Mouse (Mus musculus) cerebellum, adult 11 months (tissue): ENCODE measurements around the gene Cyb5b.
"Not testable (repeated sequence)": the region's sequence is repeated elsewhere in the genome, so short reads cannot be mapped to it uniquely, and the experiment has no call there.

ENCODE experiments used
- DNase-seq: peaks from one replicate; pipeline ENCODE4 v3.0.0; 2022

Gene Cyb5b

DNA sequence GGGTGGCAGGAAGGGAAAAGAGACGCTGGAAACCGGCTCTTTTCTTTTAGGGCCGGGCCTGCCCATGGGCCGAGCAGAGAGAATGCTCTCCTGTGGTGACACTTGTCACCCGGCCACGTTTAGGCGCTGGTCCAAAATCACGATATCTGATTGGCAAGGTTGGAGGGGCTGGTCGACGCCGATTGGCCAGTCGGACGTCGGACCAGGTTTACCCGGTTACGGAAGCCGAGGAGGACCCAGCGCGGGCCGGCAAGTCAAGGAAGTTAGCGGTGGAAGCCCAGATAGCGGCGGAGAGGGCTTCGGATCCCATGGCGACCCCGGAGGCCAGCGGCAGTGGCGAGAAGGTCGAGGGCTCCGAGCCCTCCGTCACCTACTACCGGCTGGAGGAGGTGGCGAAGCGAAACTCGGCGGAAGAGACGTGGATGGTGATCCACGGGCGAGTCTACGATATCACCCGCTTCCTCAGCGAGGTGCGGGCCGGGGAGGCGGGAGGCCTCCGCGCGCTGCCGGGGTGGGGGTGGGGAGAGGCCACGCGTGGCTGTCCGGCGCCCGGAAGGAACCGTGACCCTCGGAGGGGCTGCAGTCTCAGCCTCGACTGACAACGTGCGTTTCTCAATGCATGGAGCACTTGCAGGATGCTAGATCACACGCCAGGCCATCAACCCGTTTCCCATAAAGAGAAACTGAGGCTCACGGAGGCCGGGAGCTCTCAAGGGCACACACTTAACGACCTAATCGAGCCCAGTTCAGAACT, at the start of gene Cyb5b:
TSS of gene Cyb5b (plus strand) at position 237 of the 754 bp plus-strand sequence.
- DNase-seq = peak; percentile 97

DNA sequence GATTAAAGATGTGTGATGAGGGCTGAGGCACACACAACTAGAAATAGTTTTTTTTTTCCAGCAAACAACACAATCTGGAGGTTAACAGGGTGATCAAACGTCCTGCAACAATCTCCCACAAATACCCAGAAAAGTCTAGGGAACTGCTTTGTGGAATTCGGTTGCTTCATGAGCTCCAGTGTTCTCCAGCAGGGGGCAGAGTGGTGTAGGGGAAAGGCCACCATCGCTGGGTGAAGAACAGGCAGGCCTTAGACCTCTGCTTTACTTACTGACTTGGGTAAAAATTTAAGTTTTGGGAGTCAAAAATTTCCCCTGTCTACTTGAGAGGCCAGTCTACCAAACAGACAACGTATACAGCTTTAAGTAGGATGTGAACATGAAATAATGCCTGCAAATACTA, 45.9 kb upstream of the Cyb5b start:
- peak; percentile 54 for DNase-seq

DNA sequence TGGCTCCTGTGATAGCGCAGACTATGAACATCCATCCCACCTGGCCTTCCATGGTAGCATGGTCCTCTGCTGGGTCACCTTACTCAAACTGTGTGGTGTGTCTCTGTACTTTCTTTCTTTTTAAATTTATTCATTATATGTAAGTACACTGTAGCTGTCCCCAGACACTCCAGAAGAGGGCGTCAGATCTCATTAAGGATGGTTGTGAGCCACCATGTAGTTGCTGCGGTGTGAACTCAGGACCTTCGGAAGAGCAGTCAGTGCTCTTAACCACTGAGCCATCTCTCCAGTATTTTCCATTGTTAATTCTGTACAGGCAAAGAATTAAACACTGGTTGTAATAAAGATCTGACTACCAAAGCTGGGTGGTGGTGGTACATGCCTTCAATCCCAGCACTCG, 42.4 kb upstream of the Cyb5b start:
- not testable (repeated sequence) for DNase-seq

DNA sequence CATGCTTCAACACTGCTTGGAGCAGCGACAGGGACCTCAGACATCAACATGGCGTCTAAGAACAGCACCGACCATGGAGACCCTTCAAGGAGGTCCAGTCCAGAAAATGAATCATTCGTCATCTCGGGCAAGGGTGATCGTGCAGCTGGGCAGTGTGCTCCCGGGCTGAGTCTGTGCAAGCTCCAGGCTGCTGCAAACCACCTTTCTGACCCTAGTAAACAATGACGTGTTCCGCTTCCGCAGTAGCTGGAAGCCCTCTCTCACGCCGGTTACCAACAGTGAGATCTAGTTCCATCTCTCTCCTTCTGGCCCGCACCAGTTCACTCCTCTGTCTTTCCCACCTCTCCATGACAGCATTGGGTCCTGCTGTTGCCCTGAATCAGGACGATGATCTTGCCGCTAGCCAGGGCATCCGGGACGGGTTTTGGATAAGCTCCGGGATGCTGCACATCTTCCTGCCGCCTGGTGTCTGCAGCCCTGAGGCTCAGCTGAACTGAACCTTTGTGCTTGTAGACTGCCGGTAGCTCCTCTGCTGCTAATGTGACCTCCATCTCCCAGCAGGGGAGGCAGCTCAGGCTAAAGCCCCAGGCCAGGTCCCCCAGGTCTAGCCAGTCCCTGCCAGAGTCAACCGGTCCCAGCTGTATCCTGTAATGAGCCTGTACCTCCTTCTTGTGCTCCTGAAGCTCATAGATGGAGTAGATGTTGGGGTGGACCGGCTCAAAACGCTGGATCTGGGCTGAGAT, 41.3 kb upstream of the Cyb5b start:
- no peak for DNase-seq

DNA sequence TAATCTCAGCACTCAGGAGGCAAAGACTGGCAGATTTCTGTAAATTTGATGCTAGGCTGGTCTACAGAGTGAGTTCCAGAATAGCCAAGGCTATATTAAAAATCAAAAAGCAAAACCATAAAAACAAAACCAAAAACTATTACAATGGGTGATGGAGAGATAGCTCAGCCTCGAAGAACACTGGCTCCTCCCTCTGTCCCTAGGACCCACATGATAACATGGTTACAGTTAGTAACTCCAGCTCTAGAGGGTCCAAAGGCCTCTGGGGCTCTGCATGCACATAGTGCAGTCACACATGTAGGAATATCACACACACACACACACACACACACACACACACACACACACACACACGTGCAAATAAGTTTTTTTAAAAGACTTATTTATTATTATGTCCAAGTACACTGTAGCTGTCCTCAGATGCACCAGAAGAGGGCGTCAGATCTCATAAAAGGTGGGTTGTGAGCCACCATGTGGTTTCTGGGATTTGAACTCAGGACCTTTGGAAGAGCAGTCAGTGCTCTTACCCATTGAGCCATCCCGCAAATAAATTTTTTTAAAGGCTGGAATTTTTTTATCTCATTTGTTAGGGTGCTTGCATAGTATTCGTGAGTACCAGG, 40.5 kb upstream of the Cyb5b start:
- DNase-seq = no peak

DNA sequence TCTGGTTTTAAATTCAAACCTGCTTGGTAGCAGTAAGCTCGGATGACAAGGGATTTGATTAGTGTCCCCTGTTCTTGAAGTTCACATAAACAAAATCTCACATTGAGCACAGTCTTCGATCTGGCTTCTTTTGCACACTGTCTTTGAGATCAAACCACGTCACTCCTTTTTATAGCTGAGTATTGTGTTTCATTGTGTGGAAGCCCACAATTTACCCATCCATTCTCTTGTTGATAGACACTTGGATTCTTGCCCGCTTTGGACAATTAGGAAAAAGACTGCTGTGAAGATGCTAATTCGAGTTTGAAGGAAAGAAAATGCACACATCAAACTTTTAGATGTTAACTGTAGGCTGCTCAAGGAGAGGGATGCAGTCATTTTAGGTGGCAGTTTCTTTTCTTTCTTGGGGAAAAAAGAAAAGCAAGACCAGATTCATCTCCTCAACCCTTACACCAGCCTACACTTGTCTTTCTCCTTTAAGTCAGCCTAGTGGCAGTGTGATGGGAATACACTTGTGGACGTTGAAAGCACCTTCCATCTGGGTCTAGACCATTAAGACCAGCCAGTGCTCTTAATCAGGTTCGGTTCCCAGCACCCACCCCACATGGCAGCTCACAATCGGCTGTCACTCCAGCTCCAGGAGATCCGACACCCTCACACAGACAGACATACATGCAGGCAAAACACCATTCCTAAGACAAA, 39.7 kb upstream of the Cyb5b start:
- no peak for DNase-seq

DNA sequence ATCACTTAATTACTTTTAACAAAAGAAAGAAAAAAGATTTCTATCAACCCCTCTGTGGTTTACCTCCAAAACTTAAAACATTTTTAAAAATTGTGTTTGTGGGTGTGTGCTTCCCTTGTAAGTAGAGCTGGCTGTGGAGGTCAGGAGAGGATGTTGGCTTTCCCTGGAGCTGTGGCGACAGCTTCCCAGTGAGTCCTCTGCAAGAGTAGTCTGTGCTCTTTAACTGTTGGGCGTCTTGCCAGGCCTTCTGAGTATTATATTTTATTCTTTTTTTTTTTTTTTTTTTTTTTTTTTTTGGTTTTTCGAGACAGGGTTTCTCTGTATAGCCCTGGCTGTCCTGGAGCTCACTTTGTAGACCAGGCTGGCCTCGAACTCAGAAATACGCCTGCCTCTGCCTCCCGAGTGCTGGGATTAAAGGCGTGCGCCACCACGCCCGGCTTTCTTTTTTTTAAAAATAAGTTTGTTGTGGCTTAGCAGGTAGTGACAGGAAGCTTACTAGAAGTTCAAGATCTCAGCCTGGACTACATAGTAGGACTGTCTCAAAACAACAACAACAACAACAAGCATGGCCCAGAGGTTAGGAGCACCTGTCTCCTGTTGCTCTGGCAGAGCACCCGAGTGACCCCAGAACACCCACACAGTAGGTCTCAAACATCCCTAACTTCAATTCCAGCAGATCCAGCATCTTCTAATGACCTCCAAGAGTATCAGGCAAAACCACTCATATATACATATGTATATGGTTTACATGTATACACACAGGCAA, 38.9 kb upstream of the Cyb5b start:
- no peak for DNase-seq

DNA sequence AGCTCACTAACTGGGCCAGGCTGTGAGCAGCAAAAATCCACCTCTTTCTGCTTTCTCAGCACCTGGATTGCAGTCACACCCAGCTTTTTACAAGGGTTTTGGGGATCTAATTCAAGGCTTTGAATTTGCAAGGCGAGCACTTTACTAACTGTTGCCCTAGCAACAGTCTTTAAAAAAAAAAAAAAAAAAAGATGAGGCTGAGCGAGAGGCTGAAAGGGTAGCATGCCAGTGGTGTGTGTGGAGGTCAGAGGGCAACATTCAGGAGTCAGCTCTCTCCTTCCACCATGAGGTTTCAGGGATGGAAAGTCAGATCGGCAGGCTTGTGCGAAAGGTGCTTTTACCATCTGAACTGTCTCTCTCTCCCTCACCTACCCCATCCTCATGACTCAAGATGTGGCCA, 37.2 kb upstream of the Cyb5b start:
- DNase-seq = no peak

DNA sequence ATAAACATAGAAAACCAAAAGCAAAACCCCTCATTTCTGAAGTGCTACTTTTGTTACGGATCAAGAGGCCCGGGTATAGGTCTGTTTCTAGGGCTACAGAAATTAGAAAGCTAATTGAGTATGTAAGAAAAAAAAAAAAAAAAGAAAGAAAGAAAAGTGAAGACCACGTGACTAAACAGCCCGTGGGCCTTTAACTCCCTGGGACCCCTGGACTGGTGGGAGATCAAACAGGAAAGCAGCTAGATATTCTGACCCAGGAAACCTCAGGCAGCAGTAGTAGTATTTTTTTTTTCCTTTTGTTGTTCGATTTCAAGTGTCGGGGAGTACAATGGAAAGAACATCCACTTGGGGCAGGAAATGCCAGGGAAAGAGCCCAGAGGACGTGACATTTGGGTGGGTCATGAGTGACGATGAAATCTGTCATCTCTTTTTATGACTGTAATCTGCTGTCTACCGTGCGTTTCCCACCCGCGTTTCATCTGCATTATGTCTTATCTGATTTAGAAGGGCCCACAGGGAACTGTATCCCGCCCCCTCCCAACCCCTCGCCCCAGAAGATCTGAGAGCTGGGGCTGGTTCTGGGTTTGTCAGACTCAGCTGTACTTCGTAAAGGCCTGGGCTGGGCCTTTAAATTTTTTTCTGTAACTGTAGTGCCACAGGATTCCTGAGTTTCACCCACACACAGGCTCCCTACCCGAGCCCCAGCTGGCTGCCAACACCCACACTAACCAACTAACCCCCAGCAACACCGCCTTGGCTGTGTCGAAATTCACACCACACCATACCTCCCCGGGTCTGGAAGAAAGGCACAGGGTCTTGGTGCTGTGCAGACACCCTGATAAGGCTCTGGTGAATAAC, 36.1 kb upstream of the Cyb5b start:
- DNase-seq = no peak

DNA sequence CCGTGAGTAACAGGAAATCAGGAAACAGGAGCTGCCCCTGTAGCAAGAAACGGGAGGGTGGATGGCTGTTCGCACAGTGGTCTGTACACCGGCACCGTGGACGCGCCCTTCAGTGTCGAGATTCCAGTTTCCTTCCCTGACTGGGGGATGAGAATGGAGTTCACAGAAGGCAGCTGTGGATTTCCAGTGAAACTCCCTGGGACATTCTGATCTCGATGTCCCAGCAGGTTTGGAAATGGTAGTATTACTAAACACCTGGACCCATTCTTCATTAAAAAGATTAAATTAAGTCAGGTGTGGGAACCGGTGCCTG, 35.5 kb upstream of the Cyb5b start:
- no peak for DNase-seq

DNA sequence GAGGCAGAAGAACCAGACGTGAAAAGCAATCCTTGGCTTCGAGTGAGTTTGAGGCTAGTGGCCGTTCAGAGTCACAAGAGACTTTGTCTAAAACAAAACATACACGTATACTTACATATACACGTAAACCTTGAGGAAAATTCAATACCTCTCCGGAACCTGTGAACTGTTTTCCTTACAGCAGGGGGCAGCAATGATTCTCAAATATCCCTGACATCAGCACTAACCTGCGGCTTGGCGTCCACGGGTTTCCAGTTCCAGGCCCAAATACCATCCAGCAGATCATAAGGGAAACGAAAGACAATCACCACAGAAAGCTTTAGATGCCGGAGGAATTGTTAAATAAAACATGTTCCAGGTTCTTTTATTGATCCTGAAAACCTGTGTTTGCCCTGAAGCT, 34.4 kb upstream of the Cyb5b start:
- peak; percentile 78 for DNase-seq

DNA sequence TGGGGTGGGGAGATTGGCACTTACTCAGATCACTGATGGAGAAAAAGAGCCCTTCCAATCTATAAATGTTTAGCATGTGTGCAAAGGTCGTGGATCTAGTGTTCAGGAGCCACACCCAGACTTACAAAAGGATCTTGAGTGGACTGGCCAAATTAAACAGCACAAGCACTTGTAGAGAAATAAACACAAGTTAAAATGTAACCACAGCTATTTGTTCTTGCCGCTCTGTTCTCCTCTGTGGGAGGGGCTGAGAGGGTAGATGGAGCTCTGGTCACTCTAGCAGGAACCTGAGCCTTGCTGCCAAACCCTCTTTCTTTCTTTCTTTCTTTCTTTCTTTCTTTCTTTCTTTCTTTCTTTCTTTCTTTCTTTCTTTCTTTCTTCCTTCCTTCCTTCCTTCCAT, 33.4 kb upstream of the Cyb5b start:
- DNase-seq = no peak

DNA sequence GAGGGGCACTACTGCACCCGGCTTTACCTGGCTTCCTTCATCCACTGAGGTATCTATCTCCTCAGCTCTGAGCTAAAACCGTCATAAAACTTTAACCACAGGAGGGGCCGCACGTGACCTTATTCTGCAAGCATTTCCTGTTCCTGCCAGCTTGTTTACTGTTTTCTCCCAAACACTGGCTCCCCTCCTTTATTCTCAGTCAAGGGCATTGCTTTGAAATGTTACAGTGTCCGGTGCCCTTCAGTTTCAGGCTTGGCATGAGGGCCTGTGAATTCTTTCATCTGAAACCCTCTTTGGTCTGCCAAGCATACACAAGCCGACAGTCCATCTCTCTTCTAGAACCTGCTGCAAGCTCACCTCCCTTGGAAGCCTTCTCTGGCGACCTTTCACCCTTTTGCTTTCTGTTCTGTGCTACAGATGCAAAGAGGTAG, 31.6 kb upstream of the Cyb5b start:
- no peak for DNase-seq

DNA sequence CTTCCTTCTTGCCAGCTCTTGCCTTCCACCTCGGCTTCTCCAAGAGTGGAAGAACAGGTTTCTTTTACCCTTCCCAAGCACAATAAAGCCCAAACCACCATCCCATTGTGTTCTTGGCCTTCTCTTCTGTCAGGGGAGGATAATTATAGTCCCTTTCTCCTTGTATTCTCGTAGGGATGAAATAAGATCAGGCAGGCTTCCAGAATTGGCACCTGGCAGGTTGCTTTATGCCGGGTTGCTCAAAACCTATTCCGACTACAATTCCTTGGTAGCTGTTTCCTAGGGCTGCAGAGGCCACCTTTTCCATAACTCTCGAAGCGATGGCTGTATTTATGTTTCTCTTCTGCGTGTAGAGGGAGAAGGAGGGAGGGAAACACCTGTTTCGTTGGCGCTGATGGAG, 31.0 kb upstream of the Cyb5b start:
- no peak for DNase-seq

DNA sequence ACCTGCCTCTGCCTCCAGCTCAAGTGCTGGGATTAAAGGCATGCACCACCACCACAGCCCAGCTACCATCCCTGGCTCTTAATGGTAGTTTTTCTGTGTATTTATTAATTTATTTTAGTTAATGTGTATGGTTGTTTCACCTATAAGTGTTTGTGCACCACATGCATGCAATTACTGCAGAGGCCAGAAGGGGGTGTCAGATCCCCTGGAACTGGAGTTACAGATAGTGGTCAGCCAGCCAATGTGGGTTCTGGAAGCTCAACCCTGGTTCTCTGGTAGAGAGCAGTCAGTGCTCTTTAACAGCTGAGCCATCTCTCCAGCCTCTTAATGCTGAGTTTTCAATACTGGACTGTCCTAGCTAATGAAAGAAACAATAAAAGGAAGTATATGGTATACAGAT, 29.6 kb upstream of the Cyb5b start:
- no peak for DNase-seq

DNA sequence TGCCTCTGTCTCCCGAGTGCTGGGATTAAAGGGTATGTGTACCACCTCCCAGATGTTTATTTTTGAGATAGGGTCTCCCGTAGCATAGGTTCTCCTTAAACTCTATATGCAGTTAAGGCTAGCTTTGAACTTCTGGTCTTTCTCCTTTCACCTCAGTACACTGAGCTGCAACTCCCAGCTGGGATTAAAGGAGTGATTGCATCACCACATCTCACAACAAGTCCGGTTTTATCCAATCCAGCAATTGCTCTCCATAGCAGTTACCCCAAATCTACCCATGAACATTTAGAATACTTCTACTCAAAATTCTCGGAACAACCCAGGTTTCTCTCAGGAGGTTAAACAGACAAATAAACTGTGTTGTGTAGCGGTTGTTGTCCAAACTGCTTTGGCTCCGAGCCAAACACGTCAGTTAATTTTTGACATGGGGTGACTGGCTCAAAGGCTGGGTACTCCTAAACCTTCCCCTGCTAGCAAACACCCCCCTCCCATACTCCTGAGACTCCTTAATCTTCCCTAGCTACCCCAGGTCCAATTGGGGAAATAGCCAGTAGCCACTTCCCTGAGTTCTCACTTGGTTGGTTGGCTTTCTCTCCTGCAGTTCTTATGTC, 28.7 kb upstream of the Cyb5b start:
- no peak for DNase-seq

DNA sequence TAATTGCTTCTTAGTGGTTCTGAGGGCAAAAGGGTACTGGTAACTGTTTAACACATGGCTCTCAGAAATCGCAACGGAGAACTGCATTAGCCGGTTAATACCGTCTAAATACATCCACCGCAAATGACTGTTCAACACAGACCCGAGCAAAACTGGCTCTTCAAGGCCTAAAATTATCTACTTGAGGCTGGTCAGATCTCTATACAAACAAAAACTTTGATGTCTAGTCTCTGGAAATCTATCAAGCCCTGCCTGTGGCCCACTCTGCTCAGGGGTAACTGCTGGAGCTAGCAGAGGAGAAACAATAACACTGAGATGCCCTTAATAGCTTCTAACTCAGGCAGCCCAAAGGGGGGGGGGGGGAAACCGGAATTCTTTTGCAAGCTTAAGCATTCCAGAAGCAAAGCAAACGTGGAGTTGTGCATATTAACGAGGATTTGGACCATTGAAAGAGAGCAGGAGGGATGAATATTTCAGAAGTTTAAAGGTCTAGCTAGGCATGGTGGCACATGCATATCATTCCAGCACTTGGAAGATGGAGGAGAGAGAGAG, 27.3 kb upstream of the Cyb5b start:
- DNase-seq = no peak

DNA sequence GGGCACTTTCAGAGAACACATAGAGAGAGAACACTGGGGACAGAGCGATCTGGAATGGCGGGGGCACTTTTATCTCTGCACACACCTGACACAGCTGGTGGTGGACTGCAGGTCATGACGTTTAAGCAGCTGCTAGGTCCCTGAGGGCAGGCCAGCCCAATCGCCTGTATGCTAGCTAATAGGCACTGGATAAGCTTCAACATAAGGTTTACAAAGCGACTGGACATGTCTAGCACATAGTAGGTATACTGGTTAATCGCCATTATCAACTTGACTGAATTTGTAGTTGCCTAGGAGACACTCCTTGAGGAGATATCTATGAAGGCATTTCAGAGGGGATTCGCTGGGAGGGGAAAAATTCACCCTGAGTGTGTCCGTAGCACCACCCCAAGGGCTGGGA, 26.1 kb upstream of the Cyb5b start:
- no peak for DNase-seq

DNA sequence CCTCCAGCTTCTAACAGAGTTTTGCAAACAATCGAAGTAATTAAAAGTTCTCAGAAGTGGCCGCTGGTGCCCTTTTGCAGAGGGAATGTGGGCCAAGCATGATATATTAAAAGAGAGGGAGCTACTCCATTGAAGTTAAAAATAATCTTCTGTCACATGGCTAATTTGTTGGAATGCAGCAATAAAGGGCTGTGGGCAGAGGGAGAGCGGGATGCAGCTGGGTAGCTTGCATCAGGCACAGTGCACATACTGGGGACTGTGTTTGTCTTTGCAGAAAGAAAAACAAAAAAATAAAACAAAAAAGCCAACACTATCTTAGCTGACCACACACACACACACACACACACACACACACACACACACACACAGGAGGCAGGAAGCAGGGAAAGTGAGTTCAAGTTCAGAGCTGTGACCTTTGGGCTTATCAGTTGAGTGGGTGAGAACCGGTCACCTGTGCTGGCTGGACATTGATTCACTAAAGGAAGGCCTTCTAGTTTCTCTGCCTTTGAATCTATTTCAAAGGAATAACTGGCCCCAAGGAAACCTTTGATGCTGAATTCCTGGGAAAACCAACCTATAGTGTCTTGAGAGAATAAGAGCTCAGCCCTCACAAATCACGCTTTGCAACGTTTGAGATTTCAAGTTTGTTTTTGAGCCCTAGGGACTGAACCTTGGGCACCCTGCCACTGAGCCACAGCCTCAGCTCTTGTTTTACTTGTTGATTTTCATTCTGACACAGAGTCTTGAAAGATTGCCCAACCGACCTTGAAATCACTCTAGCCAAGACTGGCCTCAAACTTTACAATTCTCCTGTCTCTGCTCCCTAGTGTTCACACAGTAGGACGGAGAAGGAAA, 21.0 kb upstream of the Cyb5b start:
- DNase-seq = no peak

DNA sequence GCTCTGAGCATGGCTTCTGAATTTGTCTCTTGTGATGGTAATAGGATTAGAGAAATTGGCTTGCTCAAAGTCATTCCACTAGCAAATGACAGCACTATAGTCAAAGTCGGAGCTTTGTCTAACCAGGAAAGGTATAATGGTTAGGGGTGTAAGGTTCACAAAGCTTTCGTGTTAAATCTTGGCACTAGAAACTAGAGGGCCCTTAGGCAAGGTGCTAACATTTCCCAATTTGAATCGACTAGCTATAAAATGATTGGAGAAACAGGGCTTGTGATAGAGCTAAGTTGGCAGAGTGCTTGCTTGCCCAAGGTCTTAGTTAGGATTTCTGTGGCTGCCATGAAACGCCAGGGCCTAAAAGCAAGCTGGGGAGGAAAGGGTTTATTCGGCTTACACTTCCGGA, 20.4 kb upstream of the Cyb5b start:
- no peak for DNase-seq
